Mouse (Mus musculus) spleen, postnatal 36 days (tissue): ENCODE data around the gene Plekhg1.

Experiments used
- DNase-seq, 2 experiments: peaks; one replicate each; pipeline ENCODE4 v3.0.0; 2022; ENCODE audit warnings: low spot score in 2 of 2, mixed read lengths in 1 of 2

Plekhg1 gene

GRCm38 (mm10) chr10:3741791-3742190, 1.6 kb downstream of the Plekhg1 start:
- DNase-seq, result no peak

DNA sequence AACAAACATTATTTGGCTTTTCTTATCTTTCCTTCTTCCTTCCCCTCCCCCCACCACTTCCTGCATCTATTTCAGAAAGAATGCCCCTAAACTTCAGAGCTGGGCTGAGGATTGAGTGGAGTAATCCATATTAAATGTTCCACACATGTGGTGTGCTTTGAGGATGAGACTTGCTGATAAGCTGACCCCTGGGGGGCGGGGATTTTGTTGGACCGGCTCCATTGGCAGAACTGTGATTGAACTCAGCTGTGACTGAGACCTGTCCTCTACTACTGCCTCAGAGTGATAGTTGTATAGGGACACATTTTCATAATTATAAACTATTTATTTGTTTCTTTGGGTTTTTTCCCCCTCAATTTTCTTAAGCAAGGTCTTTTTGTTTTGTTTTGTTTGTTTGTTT, 2.9 kb downstream of the Plekhg1 start:
- no peak for DNase-seq

GRCm38 (mm10) chr10:3743826-3744225, 3.7 kb downstream of the Plekhg1 start:
- no peak for DNase-seq

- no peak for DNase-seq
Measured at GRCm38 (mm10) chr10:3746794-3747518, 6.8 kb downstream of the Plekhg1 start.

- no peak for DNase-seq
Measured at GRCm38 (mm10) chr10:3749580-3749979, 9.4 kb downstream of the Plekhg1 start.

DNA sequence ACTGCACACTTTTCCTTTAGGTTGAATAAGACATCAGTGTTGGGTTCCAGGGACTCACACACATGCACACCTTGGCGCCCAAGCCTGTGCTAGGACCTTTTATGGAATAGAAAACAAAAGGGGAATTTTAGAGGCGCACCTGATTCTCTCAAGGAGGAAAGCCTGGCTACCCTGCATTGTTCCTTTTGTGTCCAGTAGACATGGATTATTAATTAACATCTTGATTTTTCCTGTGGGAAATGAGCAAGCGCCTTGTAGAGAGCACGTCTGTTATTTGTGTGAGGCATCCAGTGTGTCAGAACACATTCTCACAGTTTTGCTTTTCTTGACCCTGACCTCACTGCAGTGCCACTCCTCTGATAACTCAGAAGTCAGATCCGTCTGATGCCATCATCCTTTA, 21.8 kb downstream of the Plekhg1 start:
- DNase-seq, result no peak

DNA sequence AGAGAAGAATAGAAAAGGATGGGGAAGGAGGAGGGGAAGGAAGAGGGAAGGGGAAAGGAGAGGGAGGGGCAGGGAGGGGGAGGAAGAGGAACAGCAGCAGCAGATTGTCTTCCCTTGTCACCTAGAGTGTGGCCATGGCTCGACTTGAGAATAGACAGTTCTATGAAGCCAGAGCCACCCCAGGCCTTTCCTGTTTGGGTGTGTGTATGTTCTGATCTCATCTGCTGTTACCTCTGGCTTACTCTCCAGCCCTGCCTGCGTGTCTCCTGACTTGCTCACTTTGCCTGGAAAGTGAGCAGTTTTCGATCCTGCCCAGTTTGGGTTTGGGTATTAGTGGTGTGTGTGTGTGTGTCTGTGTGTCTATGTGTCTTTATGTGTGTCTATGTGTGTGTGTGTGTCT, 23.0 kb downstream of the Plekhg1 start:
- DNase-seq, result no peak

GRCm38 (mm10) chr10:3769131-3769530, 29.0 kb downstream of the Plekhg1 start:
- no peak for DNase-seq

GRCm38 (mm10) chr10:3774330-3774729, 34.2 kb downstream of the Plekhg1 start:
- DNase-seq, result no peak

DNA sequence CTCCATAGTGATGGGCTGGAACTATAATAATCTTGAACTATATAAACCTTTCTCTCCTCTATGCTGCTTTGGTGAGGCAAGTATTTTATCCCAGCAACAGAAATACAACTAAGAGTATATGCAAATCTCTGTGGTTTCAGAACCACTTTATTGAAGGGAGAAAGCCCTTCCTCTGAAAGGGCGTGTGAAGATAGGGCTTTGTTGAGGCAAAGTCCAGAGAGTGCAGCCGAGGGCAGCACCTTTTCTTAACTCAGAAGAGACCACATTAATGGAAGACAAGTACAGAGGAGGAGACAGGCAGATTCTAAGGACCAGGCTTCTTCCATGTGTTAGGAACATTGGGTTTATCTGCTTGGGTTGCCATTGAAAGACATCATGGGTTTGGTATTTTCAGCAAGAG, 36.6 kb downstream of the Plekhg1 start:
- no peak for DNase-seq

DNA sequence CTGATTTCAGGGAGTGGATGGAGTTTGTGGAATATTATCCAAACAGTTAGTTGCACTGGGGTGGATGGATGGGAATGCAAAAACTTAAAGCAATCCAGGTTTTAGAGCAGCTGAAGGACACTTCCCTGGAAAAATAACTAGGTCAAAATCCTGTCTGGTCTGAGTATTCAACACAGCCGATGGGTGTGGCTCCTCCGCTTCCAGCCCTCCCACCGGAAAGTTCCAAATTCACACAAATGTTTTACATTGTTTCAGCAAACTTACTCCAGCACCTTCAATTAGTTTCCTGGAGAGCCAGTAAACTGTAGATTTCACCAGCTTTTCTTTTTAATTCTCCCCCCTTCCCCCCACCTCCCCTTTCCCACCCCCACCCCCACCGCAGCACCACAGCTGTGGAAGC, 45.2 kb downstream of the Plekhg1 start:
- DNase-seq, result no peak

DNA sequence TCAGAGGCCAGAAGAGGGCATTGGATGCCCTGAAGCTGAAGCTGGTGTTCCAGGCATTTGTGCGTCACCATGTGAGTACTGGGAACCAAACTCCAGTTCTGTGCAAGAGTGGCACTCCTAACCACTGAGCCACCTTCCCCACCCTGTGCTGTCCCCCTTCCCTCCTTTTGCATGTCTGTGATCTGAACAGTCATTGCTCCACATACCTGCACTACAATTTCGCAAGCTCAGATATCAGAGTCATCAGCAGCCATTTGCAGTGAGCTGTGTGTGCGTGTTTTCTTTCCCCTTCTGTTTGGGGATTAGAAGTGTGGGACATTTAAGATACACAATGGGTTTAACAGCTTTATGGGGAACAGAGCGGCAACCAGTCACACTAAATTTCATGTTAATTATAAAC, 46.4 kb downstream of the Plekhg1 start:
- DNase-seq, result no peak

DNA sequence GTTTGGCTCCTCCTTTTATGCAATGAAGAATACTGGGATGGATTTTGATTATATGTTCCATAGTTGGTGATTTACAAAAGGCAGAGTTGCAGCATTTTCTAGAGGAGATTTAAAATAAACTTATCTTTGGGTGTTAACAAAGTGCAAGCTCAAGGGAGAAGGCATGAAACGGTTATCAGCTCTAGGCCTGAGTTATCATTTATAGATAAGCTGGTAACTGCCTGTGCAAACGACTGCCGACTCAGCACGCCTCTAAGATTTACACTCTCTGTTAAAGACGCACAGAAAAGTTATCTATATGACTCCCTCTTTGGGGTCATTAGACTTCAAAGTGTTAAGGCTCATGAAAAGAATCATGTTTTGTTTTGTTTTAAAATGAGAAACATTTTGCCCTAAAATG, 46.8 kb downstream of the Plekhg1 start:
- no peak for DNase-seq

DNA sequence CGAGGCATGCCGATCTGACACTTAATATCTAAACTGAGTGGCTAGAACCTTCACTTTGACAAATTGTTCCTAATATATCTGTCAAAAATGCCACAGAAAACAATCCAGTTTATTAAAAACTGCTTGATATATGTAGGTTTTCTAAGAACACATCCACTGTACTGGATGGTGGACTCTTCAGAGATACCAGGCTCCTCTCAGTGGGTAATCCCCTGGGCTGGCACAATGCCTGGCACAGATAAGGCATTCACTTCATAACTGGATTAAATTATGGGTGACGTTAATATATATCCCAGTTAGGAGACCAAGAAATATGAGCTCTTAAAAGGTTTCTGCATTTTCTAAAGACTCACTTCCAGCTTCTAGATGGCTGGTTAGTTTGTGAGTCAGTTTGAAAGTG, 53.7 kb downstream of the Plekhg1 start:
- DNase-seq, result no peak

DNA sequence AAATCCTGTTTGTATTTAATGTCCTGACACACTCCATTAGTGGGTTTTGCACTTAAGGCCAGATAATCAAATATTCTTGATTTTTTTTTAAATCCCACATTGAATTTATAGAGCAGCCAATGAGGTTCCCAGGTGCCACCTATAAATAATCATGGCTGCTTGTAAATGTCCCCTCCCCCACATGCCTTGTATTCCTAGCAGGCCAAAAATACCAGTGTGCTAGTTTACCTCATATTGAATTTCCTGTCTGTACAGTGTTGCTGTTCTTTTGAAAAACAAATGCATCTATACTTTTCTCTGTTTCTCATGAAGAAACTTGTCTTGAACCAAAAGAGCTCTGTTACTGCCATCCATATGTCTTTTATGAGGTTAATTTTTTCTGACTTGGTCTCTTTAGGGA, 59.3 kb downstream of the Plekhg1 start:
- no peak for DNase-seq

GRCm38 (mm10) chr10:3801254-3801653, 61.1 kb downstream of the Plekhg1 start:
- no peak for DNase-seq

GRCm38 (mm10) chr10:3805334-3805733, 65.2 kb downstream of the Plekhg1 start:
- no peak for DNase-seq

DNA sequence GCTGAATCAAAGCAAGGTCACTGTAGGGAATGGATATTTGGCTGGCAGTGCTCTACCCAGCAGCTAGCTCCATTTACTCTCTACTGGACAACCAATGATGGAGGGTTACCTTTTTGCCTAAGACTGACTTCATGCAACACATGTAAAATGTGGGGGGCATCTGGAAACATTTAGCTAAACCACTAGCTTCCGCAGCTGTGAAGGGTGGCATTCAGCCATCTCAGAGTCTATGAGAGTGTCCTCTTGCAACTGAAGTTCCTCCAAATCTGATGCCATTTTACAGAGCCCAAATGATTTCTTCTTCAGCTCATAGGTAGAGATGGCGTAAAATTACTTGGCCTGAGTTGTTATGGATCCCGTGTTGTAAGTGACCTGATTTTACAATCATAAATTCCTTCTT, 67.8 kb downstream of the Plekhg1 start:
- no peak for DNase-seq

DNA sequence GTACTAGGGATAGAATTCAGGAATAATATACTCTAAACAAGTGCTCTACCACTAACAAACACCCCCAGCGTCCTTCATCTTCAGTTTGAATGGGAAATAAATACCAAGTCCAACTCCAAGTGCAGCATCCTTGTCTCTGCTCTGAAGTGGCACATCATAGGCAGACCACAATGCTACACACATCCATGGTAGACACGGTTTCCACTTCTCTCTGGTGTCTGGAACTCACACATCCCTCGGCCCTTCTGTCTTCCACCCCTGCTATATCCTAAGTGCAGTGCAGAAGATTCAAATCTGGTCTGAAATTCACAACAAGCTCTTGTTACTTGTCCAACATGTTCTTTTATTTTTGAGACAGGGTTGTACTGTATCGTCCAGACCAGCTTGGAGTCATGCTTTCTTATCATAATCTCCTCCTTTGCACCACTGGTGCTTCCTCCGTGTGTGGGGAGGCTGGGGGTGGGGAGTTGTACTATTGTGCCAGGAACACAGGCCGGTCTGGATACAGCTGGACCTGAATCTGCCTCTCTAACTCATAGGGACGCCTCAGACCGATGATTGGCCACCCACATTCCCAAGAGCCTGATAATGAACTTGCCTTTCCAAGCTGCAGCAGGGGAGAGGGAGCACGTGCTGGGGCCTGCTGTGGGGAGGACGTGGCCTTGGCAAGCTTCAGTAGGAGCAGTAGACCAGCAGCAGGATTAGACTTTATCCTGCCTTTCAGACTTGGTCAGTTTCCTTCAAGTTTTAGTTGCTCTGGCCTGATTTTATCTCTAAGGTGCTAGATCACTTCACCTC, 70.5 kb downstream of the Plekhg1 start:
- no peak for DNase-seq

DNA sequence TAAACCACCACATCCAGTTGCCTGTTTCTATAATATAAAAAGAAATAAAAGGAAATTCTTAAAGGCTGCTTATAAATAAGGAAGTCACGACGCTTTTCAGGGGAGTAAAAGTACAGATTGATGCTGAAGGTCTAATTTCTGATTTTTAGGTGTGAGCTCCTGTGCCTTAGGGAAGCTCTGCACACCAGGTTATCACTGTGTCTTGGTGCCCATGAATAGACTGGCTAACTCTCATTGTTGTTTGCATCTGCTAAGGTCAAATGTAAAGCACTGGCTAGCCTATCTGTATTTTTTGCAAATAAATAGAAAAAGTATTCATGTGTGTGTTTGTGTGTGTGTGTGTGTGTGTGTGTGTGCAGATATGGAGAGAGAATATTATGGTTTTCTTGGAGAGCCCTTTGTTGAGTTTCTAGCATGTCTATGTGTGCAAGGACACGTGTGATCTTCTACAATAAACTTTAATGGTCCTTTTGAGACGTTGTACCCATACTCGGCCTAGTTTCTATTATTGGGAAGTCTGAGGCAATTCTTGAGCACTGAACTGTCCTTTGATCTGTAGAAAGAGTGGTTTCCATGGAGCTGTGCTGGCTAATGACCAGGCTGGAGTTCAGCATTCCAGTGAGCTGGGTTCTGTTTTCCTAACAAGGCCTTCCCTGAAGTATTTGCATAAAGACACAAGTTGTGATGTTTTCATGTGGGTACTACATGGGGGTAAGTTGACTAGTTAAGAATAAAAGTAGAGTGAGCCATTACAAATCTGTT, 79.0 kb downstream of the Plekhg1 start:
- no peak for DNase-seq

DNA sequence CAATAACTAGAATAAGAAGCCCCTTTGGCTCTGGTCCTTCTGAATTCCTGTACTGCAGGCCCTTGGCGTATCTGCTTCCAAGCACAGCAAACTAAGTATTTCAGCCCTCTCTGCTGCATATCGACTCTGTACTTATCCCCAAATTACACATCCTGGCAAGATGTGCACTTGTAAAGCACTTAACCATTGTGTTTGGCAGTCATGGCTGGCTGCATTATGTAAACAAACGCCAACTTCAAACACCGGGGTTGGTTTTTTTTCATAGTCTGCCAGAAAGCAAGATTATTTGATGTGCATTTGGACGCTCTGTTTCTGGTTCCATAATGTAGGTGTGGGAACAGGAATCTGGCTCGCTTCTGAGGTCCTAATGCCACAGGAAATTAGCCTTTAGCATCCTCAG, 83.7 kb downstream of the Plekhg1 start:
- DNase-seq, result no peak

GRCm38 (mm10) chr10:3826043-3826442, 85.9 kb downstream of the Plekhg1 start:
- no peak for DNase-seq

DNA sequence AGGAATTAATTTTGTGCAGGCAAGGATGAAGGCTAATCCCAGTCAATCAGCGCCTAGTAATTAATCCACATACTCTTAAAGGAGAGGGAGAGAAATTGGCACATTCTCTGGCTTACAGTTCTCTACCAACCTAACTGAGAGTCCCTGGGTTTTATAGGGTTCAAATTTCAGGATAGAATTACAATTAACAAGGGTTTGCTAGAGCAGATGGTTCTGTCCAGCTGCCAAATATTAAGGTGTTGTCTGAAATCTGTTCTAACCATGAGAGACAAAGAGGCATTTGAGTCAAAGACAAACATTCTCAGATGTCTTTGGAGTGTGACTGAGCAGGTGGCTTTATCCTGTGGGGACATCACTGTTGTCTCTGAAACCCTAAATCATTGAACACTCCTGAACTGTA, 87.2 kb downstream of the Plekhg1 start:
- no peak for DNase-seq
